ENCODE assay signal across 26 mouse cellular contexts in the genomic region with DNA sequence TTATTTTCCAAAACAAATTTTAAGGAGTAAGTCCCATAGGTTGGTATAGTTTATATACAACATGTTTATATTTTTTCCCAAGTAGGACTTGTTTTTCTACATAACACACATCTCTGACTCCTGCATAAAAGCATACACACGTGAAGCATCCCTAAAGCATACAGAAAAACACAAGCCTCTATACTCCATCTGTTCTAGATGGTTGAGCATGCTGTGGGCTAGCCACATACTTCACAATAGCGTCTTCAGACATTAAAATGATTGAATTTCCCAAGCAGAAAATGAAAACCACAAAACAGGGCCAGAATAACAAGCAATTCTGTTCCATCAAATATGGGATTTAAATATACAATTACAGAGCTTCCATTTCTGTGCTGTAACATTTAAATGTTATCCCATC.
"Had no signal": no experiment of that assay in that cellular context is flagged by ENCODE, and none has a peak within 500 bp of the region (broad histone marks: within the 10 kb centered on the region; RNA-seq: fewer than 3 reads in every experiment).

No protein-coding gene starts in this region.

- H3K9me3 ChIP-seq: heart, embryonic 10.5 days; heart, embryonic 12.5 days; hindbrain, embryonic 10.5 days; hindbrain, embryonic 12.5 days; hindbrain, embryonic 15.5 days; intestine, embryonic 15.5 days; limb, embryonic 10.5 days; limb, embryonic 12.5 days; liver, embryonic 13.5 days had no signal

- H3K4me2 ChIP-seq: heart, embryonic 12.5 days; hindbrain, embryonic 12.5 days; hindbrain, embryonic 15.5 days; intestine, embryonic 15.5 days; limb, embryonic 12.5 days; liver, embryonic 11.5 days; liver, embryonic 13.5 days had no signal

- ATAC-seq: inflammation-experienced regulatory T-cells, adult 6 months; intestine, embryonic 15.5 days; intestine, postnatal 0 days had no signal

- H3K36me3 ChIP-seq: heart, embryonic 10.5 days; heart, embryonic 12.5 days; hindbrain, embryonic 10.5 days; hindbrain, embryonic 12.5 days; hindbrain, embryonic 15.5 days; intestine, embryonic 15.5 days; limb, embryonic 10.5 days; limb, embryonic 12.5 days; liver, embryonic 13.5 days had no signal

- H3K4me1 ChIP-seq: heart, embryonic 10.5 days; heart, embryonic 12.5 days; hindbrain, embryonic 10.5 days; hindbrain, embryonic 12.5 days; hindbrain, embryonic 15.5 days; intestine, embryonic 15.5 days; limb, embryonic 10.5 days; limb, embryonic 12.5 days; liver, embryonic 13.5 days had no signal

- H3K27me3 ChIP-seq: hindbrain, embryonic 12.5 days; hindbrain, embryonic 15.5 days; intestine, embryonic 15.5 days; liver, embryonic 13.5 days had no signal

- H3K9ac ChIP-seq: heart, embryonic 12.5 days; hindbrain, embryonic 12.5 days; hindbrain, embryonic 15.5 days; intestine, embryonic 15.5 days; limb, embryonic 12.5 days; liver, embryonic 13.5 days had no signal

- H3K4me3 ChIP-seq: gastrocnemius, adult 2 months; heart, embryonic 10.5 days; heart, embryonic 12.5 days; hindbrain, embryonic 10.5 days; hindbrain, embryonic 12.5 days; hindbrain, embryonic 15.5 days; intestine, embryonic 15.5 days; layer of hippocampus, adult 2 months; left cerebral cortex, adult 2 months; limb, embryonic 10.5 days; limb, embryonic 12.5 days; liver, embryonic 13.5 days had no signal

- DNase-seq: gastrocnemius, adult 2 months; gastrocnemius, postnatal 10 days; gastrocnemius, postnatal 25 days; heart, adult 18-20 months; heart, postnatal 10 days; heart, postnatal 4 days; kidney, adult 18-20 months; kidney, adult 8-10 months; kidney, postnatal 10 days; kidney, postnatal 25 days; kidney, postnatal 4 days; liver; liver, embryonic 13.5 days had no signal

- H3K27ac ChIP-seq: gastrocnemius, adult 2 months; heart, embryonic 10.5 days; hindbrain, embryonic 10.5 days; hindbrain, embryonic 12.5 days; intestine, embryonic 15.5 days; layer of hippocampus, adult 2 months; left cerebral cortex, adult 2 months; limb, embryonic 10.5 days; limb, embryonic 12.5 days; liver, embryonic 13.5 days had no signal
